24 mouse cellular contexts compared by ENCODE assay signal in genomic region chr13:15488065-15488464, GRCm38 (mm10).
"Had no signal": no experiment of that assay in that cellular context is flagged by ENCODE, and none has a peak within 500 bp of the region (broad histone marks: within the 10 kb centered on the region; RNA-seq: fewer than 3 reads in every experiment).

No protein-coding gene starts in this region.

- H3K4me3 ChIP-seq: layer of hippocampus, adult 2 months; limb, embryonic 10.5 days; limb, embryonic 13.5 days; liver, embryonic 12.5 days; liver, embryonic 15.5 days; lung, embryonic 15.5 days; megakaryocyte, embryonic 14.5 days; neural tube, embryonic 12.5 days; neural tube, embryonic 15.5 days had no signal

- ATAC-seq: liver, embryonic 12.5 days had no signal

- DNase-seq: kidney, adult 2 months; kidney, postnatal 25 days; layer of hippocampus, adult 9-11 months; liver; lung, adult 18-20 months; lung, postnatal 10 days; lung, postnatal 36 days; right cerebral cortex, adult 18-20 months; right cerebral cortex, postnatal 14 days; right cerebral cortex, postnatal 4 days; thymus, adult 2 months; thymus, postnatal 14 days; thymus, postnatal 4 days had no signal

- H3K9ac ChIP-seq: limb, embryonic 13.5 days; liver, embryonic 12.5 days; liver, embryonic 15.5 days; lung, embryonic 15.5 days; neural tube, embryonic 12.5 days; neural tube, embryonic 15.5 days had no signal

- H3K9me3 ChIP-seq: limb, embryonic 10.5 days; limb, embryonic 13.5 days; liver, embryonic 12.5 days; liver, embryonic 15.5 days; lung, embryonic 15.5 days; neural tube, embryonic 12.5 days; neural tube, embryonic 15.5 days had no signal

- H3K27ac ChIP-seq: kidney, postnatal 0 days; layer of hippocampus, adult 2 months; limb, embryonic 10.5 days; liver, embryonic 12.5 days; liver, embryonic 15.5 days; lung, embryonic 15.5 days; neural tube, embryonic 12.5 days; neural tube, embryonic 15.5 days; stomach, postnatal 0 days had no signal

- H3K4me1 ChIP-seq: liver, embryonic 15.5 days; lung, embryonic 15.5 days; megakaryocyte, embryonic 14.5 days had no signal

- H3K27me3 ChIP-seq: limb, embryonic 13.5 days; liver, embryonic 12.5 days; liver, embryonic 15.5 days; lung, embryonic 15.5 days; megakaryocyte, embryonic 14.5 days; neural tube, embryonic 12.5 days; neural tube, embryonic 15.5 days had no signal

- H3K36me3 ChIP-seq: liver, embryonic 12.5 days; liver, embryonic 15.5 days; lung, embryonic 15.5 days; neural tube, embryonic 12.5 days; neural tube, embryonic 15.5 days had no signal

- H3K4me2 ChIP-seq: limb, embryonic 13.5 days; liver, embryonic 12.5 days; liver, embryonic 15.5 days; lung, embryonic 15.5 days; neural tube, embryonic 12.5 days; neural tube, embryonic 15.5 days had no signal
